Mouse (Mus musculus) C2C12 (cell line): ENCODE data around the gene Dnal1.

ENCODE experiments used
- CEBPB ChIP-seq: IDR thresholded peaks from one replicate; pipeline ENCODE4 v1.6.1; 2011; ENCODE audit warnings: low read depth, mild to moderate bottlenecking, control low read depth, moderate library complexity
- CTCF ChIP-seq: IDR thresholded peaks from one replicate; pipeline ENCODE4 v1.5.1; 2011; ENCODE audit not compliant: control insufficient read depth, insufficient read depth, insufficient read length
- MAX ChIP-seq: IDR thresholded peaks from one replicate; pipeline ENCODE4 v1.6.1; 2011; ENCODE audit warnings: mild to moderate bottlenecking, control low read depth
- MYOD1 ChIP-seq: IDR thresholded peaks from one replicate; pipeline ENCODE4 v1.6.1; 2011; ENCODE audit warnings: low read depth; ENCODE audit not compliant: control insufficient read depth, insufficient read length
- MYOG ChIP-seq: IDR thresholded peaks from one replicate; pipeline ENCODE4 v1.6.1; 2011; ENCODE audit not compliant: control insufficient read depth, insufficient read length; ENCODE audit errors: extremely low read depth
- USF1 ChIP-seq: IDR thresholded peaks from one replicate; pipeline ENCODE4 v1.6.1; 2011; ENCODE audit warnings: low read depth, mild to moderate bottlenecking, control low read depth, moderate library complexity

DNA sequence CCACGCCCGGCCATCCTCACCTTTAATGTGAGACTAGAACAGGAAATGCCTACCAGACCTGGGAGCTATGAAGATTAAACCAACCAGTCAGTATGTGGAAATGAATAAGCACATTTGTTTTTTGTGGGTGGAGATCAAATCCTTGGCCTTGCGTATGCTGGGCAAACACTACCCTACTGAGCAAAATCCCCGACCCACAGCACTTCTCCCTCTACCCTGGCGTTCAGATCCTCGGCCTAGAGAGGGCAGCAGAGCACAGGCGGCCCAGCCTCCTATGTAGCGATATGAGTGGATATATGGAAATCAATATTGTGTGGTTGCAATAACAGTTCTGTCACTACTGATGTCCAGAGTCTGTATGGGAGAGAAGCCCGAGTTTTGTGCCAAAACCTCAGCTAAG is 49.0 kb downstream of the Dnal1 start:
- TF ChIP-seq CTCF, result peak; percentile 53
- TF ChIP-seq MYOG, result no peak
- no peak for TF ChIP-seq MAX
- no peak for TF ChIP-seq MYOD1
- no peak for TF ChIP-seq USF1
- TF ChIP-seq CEBPB, result no peak
